Mouse (Mus musculus) hindbrain, embryonic 11.5 days (tissue): ENCODE data around the gene Immp2l. TPM values are rescaled to one million over a fixed set of nuclear protein-coding genes. Genes with fewer than 3 reads are reported as not detected.

ENCODE experiments used
- ATAC-seq: fragments of 200-750 bp; cut with Nextera tagmentation; 2 replicates; pipeline ENCODE4 v1.8.0; 2017; ENCODE audit warnings: mild to moderate bottlenecking, moderate TSS enrichment, moderate library complexity; ENCODE audit not compliant: low FRiP score
- DNase-seq: peaks from one replicate; pipeline ENCODE4 v3.0.0-alpha.2; 2015; ENCODE audit warnings: low spot score
- H3K27ac ChIP-seq: fragments of 300-500 bp; sonication (generic); 2 replicates; pipeline ENCODE4 v1.5.1; 2014; ENCODE audit warnings: mild to moderate bottlenecking, low read depth, low read length
- H3K27me3 ChIP-seq: fragments of 300-500 bp; sonication (generic); 2 replicates; pipeline ENCODE4 v1.6.1; 2014; ENCODE audit warnings: mild to moderate bottlenecking, low read length, moderate library complexity, mixed read lengths; ENCODE audit not compliant: control insufficient read depth, insufficient read depth
- H3K36me3 ChIP-seq: fragments of 300-500 bp; sonication (generic); 2 replicates; pipeline ENCODE4 v1.6.1; 2014; ENCODE audit warnings: mild to moderate bottlenecking, low read length, moderate library complexity, mixed read lengths; ENCODE audit not compliant: control insufficient read depth, insufficient read depth
- H3K4me1 ChIP-seq: fragments of 300-500 bp; sonication (generic); replicated peaks from 2 replicates; pipeline ENCODE4 v1.6.1; 2014; ENCODE audit warnings: low read length, mixed read lengths; ENCODE audit not compliant: control insufficient read depth, insufficient read depth
- H3K4me2 ChIP-seq: fragments of 300-500 bp; sonication (generic); replicated peaks from 2 replicates; pipeline ENCODE4 v1.6.1; 2014; ENCODE audit warnings: mild to moderate bottlenecking, low read depth, low read length
- H3K4me3 ChIP-seq: fragments of 300-500 bp; sonication (generic); 2 replicates; pipeline ENCODE4 v1.5.1; 2014; ENCODE audit warnings: low read depth, low read length
- H3K9ac ChIP-seq: fragments of 300-500 bp; sonication (generic); 2 replicates; pipeline ENCODE4 v1.6.1; 2014; ENCODE audit warnings: low read depth, low read length
- H3K9me3 ChIP-seq: fragments of 300-500 bp; sonication (generic); 2 replicates; pipeline ENCODE4 v1.6.1; 2016; ENCODE audit warnings: low read length; ENCODE audit not compliant: control insufficient read depth
- WGBS: fragments of 180-500 bp; shearing (Covaris S2); extraction: QIAGEN DNeasy Blood & Tissue Kit; methylation state at CpG from one replicate; pipeline ENCODE4 v1.1.7; 2014; 5-methylcytosine and 5-hydroxymethylcytosine counted together
- polyA plus RNA-seq: library from polyadenylated mRNA; unstranded; fragments of >200 nt; fragmentation: Nextera tagmentation; extraction: Ambion mirVana; gene quantifications from 2 replicates; pipeline ENCODE4 v1.2.1, GENCODE M21; 2014

The Immp2l gene
- polyA plus RNA-seq, 1 experiment from 2014 or later = 9.3 TPM

- H3K9me3 ChIP-seq = no peaks in the 10 kb centered on the region
- H3K27me3 ChIP-seq = no peaks in the 10 kb centered on the region
- no peak overlapping the region for H3K9ac ChIP-seq
- DNase-seq (no peak), ATAC-seq (no peak)
- no peak overlapping the region for H3K27ac ChIP-seq
- H3K4me1 ChIP-seq = no peaks in the 10 kb centered on the region
- H3K36me3 ChIP-seq = no peaks in the 10 kb centered on the region
- no peak overlapping the region for H3K4me3 ChIP-seq
- no peak overlapping the region for H3K4me2 ChIP-seq
These were observed 159.0 kb downstream of the Immp2l start for GRCm38 (mm10) chr12:41182856-41183255.

DNA sequence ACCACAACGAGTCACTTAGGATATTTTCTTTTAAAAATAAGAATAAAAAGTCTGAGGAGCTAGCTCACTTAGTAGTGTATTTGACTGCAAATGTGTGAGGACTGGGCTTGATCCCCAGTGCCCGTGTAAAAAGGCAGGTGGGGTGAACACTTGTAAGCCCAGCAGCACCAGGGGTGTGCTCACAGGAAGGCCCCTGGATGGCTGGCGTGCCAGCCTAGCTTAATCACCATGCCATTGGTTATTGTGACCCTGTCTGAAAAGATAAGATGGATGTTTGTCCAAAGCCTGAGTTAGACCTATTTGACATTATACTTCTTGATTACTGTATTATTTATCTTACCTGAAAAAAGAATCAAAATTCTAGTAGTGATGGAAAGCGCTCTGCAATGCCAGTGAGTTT, 161.2 kb downstream of the Immp2l start:
- H3K36me3 ChIP-seq = no peaks in the 10 kb centered on the region
- H3K9ac ChIP-seq = no peak overlapping the region
- WGBS = 88% methylated on average over 4 of the region's 4 CpGs
- no peak for ATAC-seq
- H3K27ac ChIP-seq = no peak overlapping the region
- H3K4me3 ChIP-seq = no peak overlapping the region
- no peaks in the 10 kb centered on the region for H3K4me1 ChIP-seq
- H3K9me3 ChIP-seq = no peaks in the 10 kb centered on the region
- H3K4me2 ChIP-seq = no peak overlapping the region
- H3K27me3 ChIP-seq = no peaks in the 10 kb centered on the region
- no peak for DNase-seq

- 96% methylated on average over 6 of the region's 6 CpGs for WGBS
- H3K9me3 ChIP-seq = no peaks in the 10 kb centered on the region
- ATAC-seq (no peak), DNase-seq (no peak)
- H3K4me2 ChIP-seq = no peak overlapping the region
- H3K27ac ChIP-seq = no peak overlapping the region
- H3K4me1 ChIP-seq = no peaks in the 10 kb centered on the region
- H3K36me3 ChIP-seq = no peaks in the 10 kb centered on the region
- H3K27me3 ChIP-seq = no peaks in the 10 kb centered on the region
- H3K4me3 ChIP-seq = no peak overlapping the region
- no peak overlapping the region for H3K9ac ChIP-seq
These were observed 161.6 kb downstream of the Immp2l start for GRCm38 (mm10) chr12:41185509-41185908.

DNA sequence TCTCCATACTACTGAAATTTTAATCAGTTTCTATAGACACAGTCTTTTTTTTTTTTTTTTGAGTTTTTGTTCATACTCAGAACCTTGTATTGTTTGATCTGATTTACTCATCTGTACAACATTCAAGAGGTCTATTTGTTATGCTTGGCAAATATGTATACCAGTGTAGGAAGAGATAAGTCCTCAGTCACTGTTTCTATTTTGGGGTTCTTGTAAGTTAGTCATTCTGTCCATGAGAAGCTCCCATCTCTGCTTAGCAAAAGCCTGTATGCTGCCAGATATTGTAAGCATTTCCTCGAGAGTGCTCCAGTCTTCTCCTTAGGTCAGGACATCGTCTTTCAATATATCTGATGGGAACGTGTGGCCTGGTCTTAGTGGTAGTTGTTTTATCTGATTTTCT, 168.9 kb downstream of the Immp2l start:
- Histone ChIP-seq H3K4me2 (no peak overlapping the region), H3K4me1 (no peaks in the 10 kb centered on the region), H3K9ac (no peak overlapping the region), H3K27me3 (no peaks in the 10 kb centered on the region), H3K36me3 (no peaks in the 10 kb centered on the region), H3K27ac (no peak overlapping the region), H3K4me3 (no peak overlapping the region), H3K9me3 (no peaks in the 10 kb centered on the region)
- 88% methylated on average over 3 of the region's 3 CpGs for WGBS
- ATAC-seq (no peak), DNase-seq (no peak)

GRCm38 (mm10) chr12:41196374-41196773, 172.5 kb downstream of the Immp2l start:
- H3K36me3 ChIP-seq = no peaks in the 10 kb centered on the region
- H3K4me3 ChIP-seq = no peak overlapping the region
- H3K9ac ChIP-seq = no peak overlapping the region
- WGBS = 94% methylated on average over 2 of the region's 2 CpGs
- no peak overlapping the region for H3K27ac ChIP-seq
- H3K4me2 ChIP-seq = no peak overlapping the region
- ATAC-seq = no peak
- no peaks in the 10 kb centered on the region for H3K27me3 ChIP-seq
- H3K9me3 ChIP-seq = no peaks in the 10 kb centered on the region
- H3K4me1 ChIP-seq = no peaks in the 10 kb centered on the region
- DNase-seq = no peak

DNA sequence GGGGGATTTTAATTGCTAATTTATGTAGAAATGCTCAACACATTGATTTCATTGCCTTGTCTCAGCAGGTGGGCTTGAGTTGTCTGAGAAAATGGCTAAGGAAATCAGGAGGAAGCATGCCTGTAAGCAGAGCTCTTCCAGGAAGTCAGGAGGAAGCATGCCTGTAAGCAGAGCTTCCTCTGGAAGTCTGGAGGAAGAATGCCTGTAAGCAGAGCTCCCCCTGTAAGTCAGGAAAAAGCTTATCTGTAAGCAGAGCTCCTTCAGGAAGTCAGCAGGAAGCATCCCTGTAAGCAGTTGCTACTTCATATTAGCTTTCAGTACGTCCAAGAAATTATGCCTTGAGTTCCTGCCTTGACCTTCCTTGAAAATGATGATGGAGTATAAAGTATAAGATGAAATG, 191.3 kb downstream of the Immp2l start:
- H3K9me3 ChIP-seq = no peaks in the 10 kb centered on the region
- WGBS = 77% methylated on average over 1 of the region's 1 CpGs
- no peak for DNase-seq
- H3K9ac ChIP-seq = no peak overlapping the region
- H3K27me3 ChIP-seq = no peaks in the 10 kb centered on the region
- H3K36me3 ChIP-seq = no peaks in the 10 kb centered on the region
- H3K4me3 ChIP-seq = no peak overlapping the region
- H3K4me1 ChIP-seq = no peaks in the 10 kb centered on the region
- no peak overlapping the region for H3K4me2 ChIP-seq
- ATAC-seq = no peak
- H3K27ac ChIP-seq = no peak overlapping the region

DNA sequence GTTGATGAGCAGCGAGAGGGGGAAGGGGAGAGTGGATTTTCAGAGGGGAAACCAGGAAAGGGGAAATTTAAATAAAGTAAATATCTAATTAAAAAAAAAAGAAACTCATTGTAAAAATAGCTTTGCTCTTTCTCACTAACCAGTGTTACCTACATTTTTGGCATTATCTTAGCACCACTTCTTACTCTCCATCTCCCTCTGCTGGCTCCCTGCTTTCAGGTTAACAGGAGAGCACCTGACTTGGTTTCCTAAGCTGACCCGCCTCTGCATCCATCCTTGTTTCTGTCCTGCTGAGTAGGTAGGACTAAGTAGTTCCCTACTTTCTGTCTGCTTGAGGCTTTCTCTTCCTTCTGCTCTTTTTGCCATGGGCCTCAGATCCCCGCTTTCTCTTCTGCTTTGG, 198.0 kb downstream of the Immp2l start:
- H3K36me3 ChIP-seq = no peaks in the 10 kb centered on the region
- H3K27me3 ChIP-seq = no peaks in the 10 kb centered on the region
- no peak for ATAC-seq
- H3K4me1 ChIP-seq = no peaks in the 10 kb centered on the region
- no peak overlapping the region for H3K4me3 ChIP-seq
- no peak overlapping the region for H3K4me2 ChIP-seq
- no peaks in the 10 kb centered on the region for H3K9me3 ChIP-seq
- DNase-seq = no peak
- H3K27ac ChIP-seq = no peak overlapping the region
- 66% methylated on average over 3 of the region's 3 CpGs for WGBS
- H3K9ac ChIP-seq = no peak overlapping the region

DNA sequence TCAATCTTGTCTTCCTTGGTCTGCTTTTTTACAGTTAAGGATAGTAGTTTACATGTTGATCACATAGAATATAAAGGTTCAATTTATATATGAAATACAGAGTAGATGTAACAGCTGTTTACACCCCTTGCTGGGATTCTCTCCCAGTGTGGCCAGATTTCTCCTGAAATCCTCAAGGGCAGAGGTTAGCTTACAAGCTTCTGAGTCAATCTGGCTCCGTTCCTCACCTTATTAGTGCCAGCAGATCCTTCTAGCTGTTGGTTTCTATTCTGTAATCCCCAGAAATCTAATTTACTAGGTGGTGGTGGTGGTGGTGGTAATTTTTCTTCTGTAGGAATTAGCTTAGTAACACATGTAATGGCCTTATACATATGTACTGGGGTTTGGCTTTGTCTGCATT, 199.8 kb downstream of the Immp2l start:
- ATAC-seq (no peak), DNase-seq (no peak)
- Histone ChIP-seq H3K27ac (no peak overlapping the region), H3K9ac (no peak overlapping the region), H3K9me3 (no peaks in the 10 kb centered on the region), H3K4me3 (no peak overlapping the region), H3K27me3 (no peaks in the 10 kb centered on the region), H3K36me3 (no peaks in the 10 kb centered on the region), H3K4me1 (no peaks in the 10 kb centered on the region), H3K4me2 (no peak overlapping the region)
- 78% methylated on average over 1 of the region's 1 CpGs for WGBS

GRCm38 (mm10) chr12:41224538-41224937, 200.6 kb downstream of the Immp2l start:
- no peak overlapping the region for H3K9ac ChIP-seq
- no peak for DNase-seq
- no peak for ATAC-seq

More at GRCm38 (mm10) chr12:41224538-41224937, 200.6 kb downstream of the Immp2l start:
- 63% methylated on average over 4 of the region's 4 CpGs for WGBS
- Histone ChIP-seq H3K27ac (no peak overlapping the region), H3K27me3 (no peaks in the 10 kb centered on the region), H3K4me3 (no peak overlapping the region), H3K36me3 (no peaks in the 10 kb centered on the region), H3K9me3 (no peaks in the 10 kb centered on the region), H3K4me2 (no peak overlapping the region), H3K4me1 (no peaks in the 10 kb centered on the region)
